Mouse (Mus musculus) neural tube, embryonic 14.5 days (tissue): ENCODE results near the gene Mb21d2. TPM values are rescaled to one million over a fixed set of nuclear protein-coding genes. Genes with fewer than 3 reads are reported as not detected.

Source experiments
- ATAC-seq: fragments of 200-750 bp; cut with Nextera tagmentation; 2 replicates; pipeline ENCODE4 v1.8.0; 2017; ENCODE audit warnings: low read depth, mild to moderate bottlenecking, moderate TSS enrichment, moderate library complexity
- H3K27ac ChIP-seq: fragments of 300-500 bp; sonication (generic); 2 replicates; pipeline ENCODE4 v1.5.1; 2014; ENCODE audit warnings: low read depth, mild to moderate bottlenecking, control low read depth, low read length, moderate library complexity, mixed read lengths
- H3K27me3 ChIP-seq: fragments of 300-500 bp; sonication (generic); 2 replicates; pipeline ENCODE4 v1.6.1; 2014; ENCODE audit warnings: low read length; ENCODE audit not compliant: control insufficient read depth, insufficient read depth
- H3K36me3 ChIP-seq: fragments of 300-500 bp; sonication (generic); 2 replicates; pipeline ENCODE4 v1.6.1; 2014; ENCODE audit warnings: low read length, mixed read lengths; ENCODE audit not compliant: control insufficient read depth, insufficient read depth
- H3K4me1 ChIP-seq: fragments of 300-500 bp; sonication (generic); 2 replicates; pipeline ENCODE4 v1.6.1; 2014; ENCODE audit warnings: low read length; ENCODE audit not compliant: control insufficient read depth, insufficient read depth
- H3K4me2 ChIP-seq: fragments of 300-500 bp; sonication (generic); 2 replicates; pipeline ENCODE4 v1.6.1; 2014; ENCODE audit warnings: mild to moderate bottlenecking, low read depth, low read length, control low read depth
- H3K4me3 ChIP-seq: fragments of 300-500 bp; sonication (generic); 2 replicates; pipeline ENCODE4 v1.5.1; 2014; ENCODE audit warnings: low read depth, low read length, control low read depth, mixed read lengths
- H3K9ac ChIP-seq: fragments of 300-500 bp; sonication (generic); replicated peaks from 2 replicates; pipeline ENCODE4 v1.6.1; 2014; ENCODE audit warnings: low read depth, mild to moderate bottlenecking, control low read depth, low read length, mixed read lengths
- H3K9me3 ChIP-seq: fragments of 300-500 bp; sonication (generic); 2 replicates; pipeline ENCODE4 v1.6.1; 2016; ENCODE audit warnings: low read length; ENCODE audit not compliant: control insufficient read depth
- WGBS: fragments of 180-500 bp; shearing (Covaris S2); extraction: QIAGEN DNeasy Blood & Tissue Kit; methylation state at CpG from one replicate; pipeline ENCODE4 v1.1.7; 2014; 5-methylcytosine and 5-hydroxymethylcytosine counted together
- polyA plus RNA-seq: library from polyadenylated mRNA; unstranded; fragments of >200 nt; fragmentation: Nextera tagmentation; extraction: Ambion mirVana; gene quantifications from 2 replicates; pipeline ENCODE4 v1.2.1, GENCODE M21; 2014

Gene Mb21d2
- polyA plus RNA-seq, 1 experiment from 2014 or later: 18.7 TPM

GRCm38 (mm10) chr16:28838016-28838415 lies 91.5 kb downstream of the Mb21d2 start:
- Histone ChIP-seq H3K9ac (no peak overlapping the region), H3K4me3 (no peak overlapping the region), H3K27me3 (no peaks in the 10 kb centered on the region; the same call in 1 of the 2 replicates), H3K36me3 (no peaks in the 10 kb centered on the region), H3K4me2 (no peak overlapping the region), H3K9me3 (no peaks in the 10 kb centered on the region), H3K27ac (no peak overlapping the region), H3K4me1 (peaks cover 10% of the 10 kb centered on the region)
- ATAC-seq: peak; percentile 48; the same call in 1 of the 2 replicates
- WGBS: 14% methylated on average over 12 of the region's 12 CpGs

GRCm38 (mm10) chr16:28832085-28832635 lies 97.3 kb downstream of the Mb21d2 start:
- 55% methylated on average over 12 of the region's 12 CpGs for WGBS

GRCm38 (mm10) chr16:28829263-28829955 lies 100.1 kb downstream of the Mb21d2 start:
- Histone ChIP-seq H3K4me1 (no peaks in the 10 kb centered on the region), H3K27ac (no peak overlapping the region), H3K36me3 (peaks cover 8% of the 10 kb centered on the region; the same call in 1 of the 2 replicates), H3K27me3 (no peaks in the 10 kb centered on the region), H3K9me3 (no peaks in the 10 kb centered on the region), H3K4me3 (no peak overlapping the region), H3K4me2 (no peak overlapping the region), H3K9ac (no peak overlapping the region)
- WGBS: 93% methylated on average over 10 of the region's 10 CpGs
- ATAC-seq: no peak

More at GRCm38 (mm10) chr16:28832085-28832635, 97.3 kb downstream of the Mb21d2 start:
- Histone ChIP-seq H3K4me1 (no peaks in the 10 kb centered on the region), H3K36me3 (peaks cover 8% of the 10 kb centered on the region; the same call in 1 of the 2 replicates), H3K27ac (no peak overlapping the region), H3K9ac (no peak overlapping the region), H3K9me3 (no peaks in the 10 kb centered on the region), H3K27me3 (no peaks in the 10 kb centered on the region), H3K4me3 (no peak overlapping the region), H3K4me2 (no peak overlapping the region)
- ATAC-seq: no peak

GRCm38 (mm10) chr16:28824781-28825180 lies 104.7 kb downstream of the Mb21d2 start:
- no peaks in the 10 kb centered on the region for H3K4me1 ChIP-seq
- H3K4me2 ChIP-seq: no peak overlapping the region
- H3K9ac ChIP-seq: no peak overlapping the region
- no peak overlapping the region for H3K4me3 ChIP-seq
- no peak for ATAC-seq
- peaks cover 8% of the 10 kb centered on the region; the same call in 1 of the 2 replicates for H3K36me3 ChIP-seq
- 95% methylated on average over 8 of the region's 8 CpGs for WGBS
- no peaks in the 10 kb centered on the region for H3K27me3 ChIP-seq
- no peaks in the 10 kb centered on the region for H3K9me3 ChIP-seq
- H3K27ac ChIP-seq: no peak overlapping the region

GRCm38 (mm10) chr16:28821774-28822173 lies 107.7 kb downstream of the Mb21d2 start:
- no peak overlapping the region for H3K27ac ChIP-seq
- H3K9ac ChIP-seq: no peak overlapping the region
- H3K4me3 ChIP-seq: no peak overlapping the region
- WGBS: 43% methylated on average over 6 of the region's 6 CpGs
- H3K9me3 ChIP-seq: no peaks in the 10 kb centered on the region
- no peaks in the 10 kb centered on the region for H3K27me3 ChIP-seq
- H3K4me1 ChIP-seq: no peaks in the 10 kb centered on the region
- no peak overlapping the region for H3K4me2 ChIP-seq
- peak; percentile 56; the same call in 1 of the 2 replicates for ATAC-seq
- no peaks in the 10 kb centered on the region for H3K36me3 ChIP-seq

GRCm38 (mm10) chr16:28818749-28819285 lies 110.7 kb downstream of the Mb21d2 start:
- Histone ChIP-seq H3K4me3 (no peak overlapping the region), H3K36me3 (no peaks in the 10 kb centered on the region), H3K4me1 (no peaks in the 10 kb centered on the region), H3K4me2 (no peak overlapping the region), H3K9me3 (no peaks in the 10 kb centered on the region), H3K27me3 (no peaks in the 10 kb centered on the region), H3K27ac (no peak overlapping the region), H3K9ac (no peak overlapping the region)
- WGBS: 55% methylated on average over 5 of the region's 5 CpGs
- ATAC-seq: no peak

- Histone ChIP-seq H3K36me3 (no peaks in the 10 kb centered on the region), H3K9ac (no peak overlapping the region), H3K27me3 (no peaks in the 10 kb centered on the region), H3K4me1 (no peaks in the 10 kb centered on the region), H3K4me3 (no peak overlapping the region), H3K27ac (no peak overlapping the region), H3K4me2 (no peak overlapping the region), H3K9me3 (no peaks in the 10 kb centered on the region)
- ATAC-seq: no peak
- WGBS: 93% methylated on average over 1 of the region's 1 CpGs
Observed at GRCm38 (mm10) chr16:28813290-28813689, 116.2 kb downstream of the Mb21d2 start.

GRCm38 (mm10) chr16:28809089-28809488 lies 120.4 kb downstream of the Mb21d2 start:
- Histone ChIP-seq H3K4me3 (no peak overlapping the region), H3K4me1 (no peaks in the 10 kb centered on the region), H3K9ac (no peak overlapping the region), H3K36me3 (no peaks in the 10 kb centered on the region), H3K27me3 (no peaks in the 10 kb centered on the region), H3K27ac (no peak overlapping the region), H3K9me3 (no peaks in the 10 kb centered on the region), H3K4me2 (no peak overlapping the region)
- WGBS: 45% methylated on average over 1 of the region's 1 CpGs
- no peak for ATAC-seq

GRCm38 (mm10) chr16:28793115-28793514 lies 136.4 kb downstream of the Mb21d2 start:
- Histone ChIP-seq H3K36me3 (no peaks in the 10 kb centered on the region), H3K4me2 (no peak overlapping the region), H3K27me3 (no peaks in the 10 kb centered on the region), H3K4me1 (no peaks in the 10 kb centered on the region), H3K27ac (no peak overlapping the region), H3K9ac (no peak overlapping the region), H3K4me3 (no peak overlapping the region), H3K9me3 (no peaks in the 10 kb centered on the region)
- ATAC-seq: peak; percentile 70; the same call in 1 of the 2 replicates
- WGBS: 4% methylated on average over 4 of the region's 4 CpGs
